Comparison of ENCODE assay signal across 9 mouse cellular contexts in the genomic region with DNA sequence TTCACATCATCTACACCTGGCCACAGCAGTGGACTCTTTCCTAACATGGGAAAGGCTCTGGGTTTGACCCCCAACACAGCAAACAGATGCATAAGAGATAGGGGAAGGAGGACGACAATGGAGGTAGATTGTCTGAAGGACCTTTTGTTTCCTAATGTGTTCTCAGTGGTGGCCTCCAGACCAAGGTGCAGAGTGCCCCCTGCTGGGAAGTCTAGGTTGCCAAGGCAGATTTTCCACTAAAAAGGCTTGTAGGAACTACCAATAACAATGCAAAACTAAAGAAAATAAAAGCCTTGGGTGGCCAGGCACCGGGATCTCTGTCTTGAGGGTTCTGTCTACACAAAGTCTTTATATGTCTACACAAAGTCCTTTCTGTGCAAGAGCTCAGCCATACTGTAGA. TPM values are rescaled to one million over a fixed set of nuclear protein-coding genes. Genes with fewer than 3 reads are reported as not detected.
DNase-seq lines count a peak whose midpoint lies in the region; ATAC-seq and TF ChIP-seq lines count a peak whose summit lies in the region.
"Had no signal": no experiment of that assay in that cellular context is flagged by ENCODE, and none has a peak within 500 bp of the region (broad histone marks: within the 10 kb centered on the region; RNA-seq: fewer than 3 reads in every experiment).

No protein-coding gene starts in this region.

- POLR2A ChIA-PET in Patski (lab: Charles Lee): no interaction called here

- no peaks in the 10 kb centered on the region for H3K79me2 ChIP-seq in CH12.LX (replicated peaks; ENCODE audit: control insufficient read depth, extremely low read depth, insufficient read depth, poor library complexity, severe bottlenecking)

- WGBS in intestine, embryonic 14.5 days: 47% methylated on average over 2 of the region's 2 CpGs
- 42% methylated on average over 2 of the region's 2 CpGs for WGBS in intestine, embryonic 16.5 days
- 17% methylated on average over 2 of the region's 2 CpGs for WGBS in forebrain, postnatal 0 days
- 66% methylated on average over 2 of the region's 2 CpGs for WGBS in limb, embryonic 11.5 days

- in situ Hi-C loops in CH12.LX (cut with MboI; ENCODE audit: low pct_ligation_motif_present, low pct_unique_long_range_greater_than_20kb, low sequenced_read_pairs) (no loop called here), Patski (cut with MboI; ENCODE audit: low pct_unique_long_range_greater_than_20kb) (loop anchor here (25.0 kb wide), 1 partner anchor 1045 kb away; the partner anchor contains the start of genes Nsun2 and Tent4a)

- H3K36me3 ChIP-seq in intestine, embryonic 14.5 days (ENCODE audit: control insufficient read depth, insufficient read depth, low read length): peaks cover 27% of the 10 kb centered on the region
- H3K36me3 ChIP-seq in intestine, embryonic 16.5 days (ENCODE audit: control insufficient read depth, insufficient read depth, low read length): no peaks in the 10 kb centered on the region
- H3K36me3 ChIP-seq in CH12.LX (replicated peaks in 1 of 2; ENCODE audit: control insufficient read depth in 1 of 2, insufficient read depth in 1 of 2, low read length in 1 of 2): peaks cover 10 to 31% of the 10 kb centered on the region in 2 experiments
- peaks cover 19% of the 10 kb centered on the region for H3K36me3 ChIP-seq in forebrain, postnatal 0 days (ENCODE audit: insufficient read depth)
- peaks cover 3% of the 10 kb centered on the region; the same call in 1 of the 2 replicates for H3K36me3 ChIP-seq in limb, embryonic 11.5 days (ENCODE audit: control insufficient read depth, insufficient read depth, low read length)
- no peaks in the 10 kb centered on the region; the same call in 1 of the 2 replicates for H3K36me3 ChIP-seq in splenic B cell, adult 2 months (ENCODE audit: control insufficient read depth, insufficient read depth, low read length, poor library complexity, severe bottlenecking)

- no peak overlapping the region for H3K4me3 ChIP-seq in intestine, embryonic 14.5 days (ENCODE audit: low read depth, low read length)
- no peak overlapping the region for H3K4me3 ChIP-seq in intestine, embryonic 16.5 days (ENCODE audit: low read length)
- no peak overlapping the region for H3K4me3 ChIP-seq in CH12.LX (replicated peaks in 1 of 3; ENCODE audit: low read depth in 2 of 3, low read length in 2 of 3, poor library complexity in 1 of 3)
- H3K4me3 ChIP-seq in forebrain, postnatal 0 days (ENCODE audit: low read depth, low read length): no peak overlapping the region
- no peak overlapping the region for H3K4me3 ChIP-seq in limb, embryonic 11.5 days (ENCODE audit: low read depth, low read length)
- H3K4me3 ChIP-seq: embryonic facial prominence, embryonic 15.5 days had no signal

- TF ChIP-seq RAD21 in CH12.LX (IDR thresholded peaks at IDR 0.05; ENCODE audit: low read depth, low read length): peak; percentile 64

- H3K27me3 ChIP-seq in intestine, embryonic 14.5 days (replicated peaks; ENCODE audit: control insufficient read depth, insufficient read depth, low read length): no peaks in the 10 kb centered on the region
- no peaks in the 10 kb centered on the region for H3K27me3 ChIP-seq in intestine, embryonic 16.5 days (replicated peaks; ENCODE audit: control insufficient read depth, insufficient read depth, low read length)
- no peaks in the 10 kb centered on the region for H3K27me3 ChIP-seq in CH12.LX (replicated peaks)
- H3K27me3 ChIP-seq in Patski: no peaks in the 10 kb centered on the region
- no peaks in the 10 kb centered on the region for H3K27me3 ChIP-seq in forebrain, postnatal 0 days (ENCODE audit: insufficient read depth, low read length)
- H3K27me3 ChIP-seq in limb, embryonic 11.5 days (ENCODE audit: control insufficient read depth, insufficient read depth, low read length): no peaks in the 10 kb centered on the region
- H3K27me3 ChIP-seq in splenic B cell, adult 2 months (ENCODE audit: control insufficient read depth, insufficient read depth, low read length, poor library complexity, severe bottlenecking): no peaks in the 10 kb centered on the region
- H3K27me3 ChIP-seq: embryonic facial prominence, embryonic 15.5 days had no signal

- no peak for TF ChIP-seq EP300 in CH12.LX (IDR thresholded peaks at IDR 0.05; ENCODE audit: low read length)

- no peak for TF ChIP-seq POLR2A in CH12.LX (IDR thresholded peaks at IDR 0.05; ENCODE audit: low read depth, low read length)

- no peak overlapping the region for H3K27ac ChIP-seq in intestine, embryonic 14.5 days (ENCODE audit: low read depth)
- H3K27ac ChIP-seq in intestine, embryonic 16.5 days (ENCODE audit: low read length): no peak overlapping the region
- H3K27ac ChIP-seq in CH12.LX (ENCODE audit: insufficient read depth, low read depth): no peak overlapping the region
- no peak overlapping the region for H3K27ac ChIP-seq in forebrain, postnatal 0 days (ENCODE audit: low read depth, low read length)
- no peak overlapping the region for H3K27ac ChIP-seq in limb, embryonic 11.5 days (replicated peaks; ENCODE audit: low read depth, low read length)
- H3K27ac ChIP-seq: embryonic facial prominence, embryonic 15.5 days had no signal

- no peak overlapping the region for H3K4me2 ChIP-seq in intestine, embryonic 14.5 days (ENCODE audit: low read length)
- no peak overlapping the region for H3K4me2 ChIP-seq in intestine, embryonic 16.5 days (ENCODE audit: low read depth, low read length)
- no peak overlapping the region for H3K4me2 ChIP-seq in CH12.LX (ENCODE audit: insufficient read depth, low read depth, poor library complexity, severe bottlenecking)
- no peak overlapping the region for H3K4me2 ChIP-seq in forebrain, postnatal 0 days (ENCODE audit: low read depth)
- no peak overlapping the region for H3K4me2 ChIP-seq in limb, embryonic 11.5 days (ENCODE audit: low read depth, severe bottlenecking)
- H3K4me2 ChIP-seq: embryonic facial prominence, embryonic 15.5 days had no signal

- peak; percentile 31 to 68; a peak in 3 of 4 replicates for TF ChIP-seq CTCF in CH12.LX (conservative IDR thresholded peaks at IDR 0.05 in 1 of 2, IDR thresholded peaks at IDR 0.05 in 1 of 2; ENCODE audit: low read depth in 2 of 2, low read length in 2 of 2)
- peak; percentile 90 for TF ChIP-seq CTCF in Patski (IDR thresholded peaks at IDR 0.05)
- peak; percentile 78 for TF ChIP-seq CTCF in forebrain, postnatal 0 days (IDR thresholded peaks at IDR 0.05; ENCODE audit: low read depth)

- H3K4me1 ChIP-seq in intestine, embryonic 14.5 days (replicated peaks; ENCODE audit: control insufficient read depth, insufficient read depth, low read length): no peaks in the 10 kb centered on the region
- H3K4me1 ChIP-seq in intestine, embryonic 16.5 days (ENCODE audit: control insufficient read depth, insufficient read depth, low read length): no peaks in the 10 kb centered on the region
- H3K4me1 ChIP-seq in CH12.LX (ENCODE audit: control insufficient read depth in 1 of 2, insufficient read depth in 2 of 2): no peaks in the 10 kb centered on the region
- no peaks in the 10 kb centered on the region for H3K4me1 ChIP-seq in forebrain, postnatal 0 days (ENCODE audit: insufficient read depth)
- H3K4me1 ChIP-seq in limb, embryonic 11.5 days (ENCODE audit: control insufficient read depth, insufficient read depth, low read length): no peaks in the 10 kb centered on the region
- H3K4me1 ChIP-seq: embryonic facial prominence, embryonic 15.5 days had no signal

- dilution Hi-C loops in CH12.LX (cut with MboI; ENCODE audit: extremely low pct_ligation_motif_present, extremely low pct_unique_long_range_greater_than_20kb, low sequenced_read_pairs): no loop called here

- no peak overlapping the region for H3K9ac ChIP-seq in intestine, embryonic 14.5 days (ENCODE audit: low read length)
- no peak overlapping the region for H3K9ac ChIP-seq in intestine, embryonic 16.5 days (ENCODE audit: low read depth, low read length)
- H3K9ac ChIP-seq in CH12.LX (ENCODE audit: insufficient read depth, low read depth): no peak overlapping the region
- no peak overlapping the region for H3K9ac ChIP-seq in forebrain, postnatal 0 days
- H3K9ac ChIP-seq in limb, embryonic 11.5 days (ENCODE audit: low read length): no peak overlapping the region
- H3K9ac ChIP-seq: embryonic facial prominence, embryonic 15.5 days had no signal

- CTCF ChIA-PET in Patski (lab: Charles Lee): interaction anchor here (1.4 kb wide), 2 partner anchors 9 to 12 kb away, joined by 3 to 4 read pairs; no protein-coding TSS in a partner anchor

- no peaks in the 10 kb centered on the region for H3K9me3 ChIP-seq in intestine, embryonic 14.5 days (ENCODE audit: control insufficient read depth, low read length)
- no peaks in the 10 kb centered on the region for H3K9me3 ChIP-seq in intestine, embryonic 16.5 days (ENCODE audit: control insufficient read depth, low read length)
- H3K9me3 ChIP-seq in CH12.LX (replicated peaks; ENCODE audit: low read length): no peaks in the 10 kb centered on the region
- no peaks in the 10 kb centered on the region for H3K9me3 ChIP-seq in forebrain, postnatal 0 days (ENCODE audit: low read length)
- H3K9me3 ChIP-seq in limb, embryonic 11.5 days (ENCODE audit: control insufficient read depth, low read length): no peaks in the 10 kb centered on the region
- H3K9me3 ChIP-seq: embryonic facial prominence, embryonic 15.5 days had no signal

- ATAC-seq in intestine, embryonic 14.5 days (replicated peaks; ENCODE audit: low FRiP score, low TSS enrichment, low read depth): no peak
- no peak for ATAC-seq in intestine, embryonic 16.5 days
- no peak for ATAC-seq in Patski
- peak; percentile 27; the same call in 1 of the 2 replicates for ATAC-seq in forebrain, postnatal 0 days
- no peak for ATAC-seq in limb, embryonic 11.5 days (ENCODE audit: insufficient number of reproducible peaks, low FRiP score, low TSS enrichment, low read depth)

- DNase-seq in intestine, embryonic 14.5 days (ENCODE audit: low spot score): peak; percentile 77
- DNase-seq in CH12.LX (ENCODE audit: extremely low read depth) (peak; percentile 34), Patski (ENCODE audit: low read depth, low spot score) (no peak)
- peak; percentile 83 for DNase-seq in forebrain, postnatal 0 days
- peak; percentile 63 for DNase-seq in limb, embryonic 11.5 days (ENCODE audit: low spot score)
- peak; percentile 3 for DNase-seq in splenic B cell, adult 2 months (ENCODE audit: low read depth, low spot score)
- no peak for DNase-seq in urinary bladder, postnatal 25 days (ENCODE audit: low spot score)

TF ChIP-seq in CH12.LX, 34 proteins besides CTCF, POLR2A, EP300 and RAD21:
- no peak for TF ChIP-seq IRF4 (IDR thresholded peaks at IDR 0.05; ENCODE audit: low read depth, low read length)
- TF ChIP-seq SMC3 (IDR thresholded peaks at IDR 0.05; ENCODE audit: low read depth, low read length): peak; percentile 46

RNA-seq across cellular contexts. Expression of gene Ice1, which starts 54.9 kb away (rescaled TPM):
- polyA plus RNA-seq in intestine, embryonic 14.5 days (2014; fragmentation: Nextera tagmentation; extraction: Ambion mirVana): 27.0 and 30.7 TPM in 2 replicates
- 8.3 and 10.7 TPM in 2 replicates for polyA plus RNA-seq in intestine, embryonic 16.5 days (2015; fragmentation: Nextera tagmentation; extraction: Ambion mirVana)
- total RNA-seq in CH12.LX (2012; rRNA removed) (24.7 and 25.8 TPM in 2 replicates), CH12.LX (2014; rRNA removed) (25.5 and 26.8 TPM in 2 replicates)
- polyA plus RNA-seq in CH12.LX (2012; ENCODE audit: insufficient read length, low read depth) (24.2 and 29.5 TPM in 2 replicates), Patski (2021) (40.2 TPM)
- total RNA-seq in forebrain, postnatal 0 days (2014; rRNA removed): 68.0 and 82.5 TPM in 2 replicates
- polyA plus RNA-seq in forebrain, postnatal 0 days (2015; fragmentation: Nextera tagmentation; extraction: Ambion mirVana): 18.4 and 21.0 TPM in 2 replicates
- polyA plus RNA-seq in limb, embryonic 11.5 days (2014; fragmentation: Nextera tagmentation; extraction: Ambion mirVana): 30.4 and 33.2 TPM in 2 replicates

Comparison
In these comparisons a context has a peak if more than half of its experiments do, and no peak if none do; other contexts are left out.
1. DNase-seq: peak in intestine, embryonic 14.5 days (single experiment), CH12.LX (single experiment), forebrain, postnatal 0 days (single experiment), limb, embryonic 11.5 days (single experiment) and splenic B cell, adult 2 months (single experiment); none in Patski (single experiment) and urinary bladder, postnatal 25 days (single experiment).
2. Peak in every context shown above with its lines, with median percentiles within 50 percentile points of each other: CTCF ChIP-seq.